Mouse (Mus musculus) heart, embryonic 11.5 days (tissue): ENCODE results near the gene Btbd35f17. TPM values are rescaled to one million over a fixed set of nuclear protein-coding genes. Genes with fewer than 3 reads are reported as not detected.
"Not testable (repeated sequence)": the region's sequence is repeated elsewhere in the genome, so short reads cannot be mapped to it uniquely, and the experiment has no call there.

Source experiments
- ATAC-seq: fragments of 200-750 bp; cut with Nextera tagmentation; replicated peaks from 2 replicates; pipeline ENCODE4 v1.8.0; 2017; ENCODE audit warnings: moderate library complexity; ENCODE audit not compliant: insufficient number of reproducible peaks, low FRiP score, low TSS enrichment
- H3K27ac ChIP-seq: fragments of 300-500 bp; sonication (generic); 2 replicates; pipeline ENCODE4 v1.5.1; 2014; ENCODE audit warnings: mild to moderate bottlenecking, low read depth, low read length
- H3K27me3 ChIP-seq: fragments of 300-500 bp; sonication (generic); 2 replicates; pipeline ENCODE4 v1.6.1; 2014; ENCODE audit warnings: mild to moderate bottlenecking, low read length, mixed read lengths; ENCODE audit not compliant: control insufficient read depth, insufficient read depth
- H3K36me3 ChIP-seq: fragments of 300-500 bp; sonication (generic); 2 replicates; pipeline ENCODE4 v1.6.1; 2014; ENCODE audit warnings: mild to moderate bottlenecking, low read length, moderate library complexity, mixed read lengths; ENCODE audit not compliant: control insufficient read depth, insufficient read depth
- H3K4me1 ChIP-seq: fragments of 300-500 bp; sonication (generic); 2 replicates; pipeline ENCODE4 v1.6.1; 2014; ENCODE audit warnings: low read length; ENCODE audit not compliant: control insufficient read depth, insufficient read depth
- H3K4me2 ChIP-seq: fragments of 300-500 bp; sonication (generic); 2 replicates; pipeline ENCODE4 v1.6.1; 2014; ENCODE audit warnings: mild to moderate bottlenecking, moderate library complexity
- H3K4me3 ChIP-seq: fragments of 300-500 bp; sonication (generic); 2 replicates; pipeline ENCODE4 v1.5.1; 2014; ENCODE audit warnings: low read depth, low read length
- H3K9ac ChIP-seq: fragments of 300-500 bp; sonication (generic); 2 replicates; pipeline ENCODE4 v1.6.1; 2014; ENCODE audit warnings: mild to moderate bottlenecking, low read depth, low read length, moderate library complexity
- H3K9me3 ChIP-seq: fragments of 300-500 bp; sonication (generic); replicated peaks from 2 replicates; pipeline ENCODE4 v1.6.1; 2016; ENCODE audit warnings: low read length; ENCODE audit not compliant: control insufficient read depth
- WGBS: fragments of 180-500 bp; shearing (Covaris S2); extraction: QIAGEN DNeasy Blood & Tissue Kit; methylation state at CpG from one replicate; pipeline ENCODE4 v1.1.7; 2014; ENCODE audit not compliant: insufficient replicate concordance; 5-methylcytosine and 5-hydroxymethylcytosine counted together
- polyA plus RNA-seq: library from polyadenylated mRNA; unstranded; fragments of >200 nt; fragmentation: Nextera tagmentation; extraction: Ambion mirVana; gene quantifications from 2 replicates; pipeline ENCODE4 v1.2.1, GENCODE M21; 2014

Btbd35f17 gene
- not detected in 2 replicates for polyA plus RNA-seq

DNA sequence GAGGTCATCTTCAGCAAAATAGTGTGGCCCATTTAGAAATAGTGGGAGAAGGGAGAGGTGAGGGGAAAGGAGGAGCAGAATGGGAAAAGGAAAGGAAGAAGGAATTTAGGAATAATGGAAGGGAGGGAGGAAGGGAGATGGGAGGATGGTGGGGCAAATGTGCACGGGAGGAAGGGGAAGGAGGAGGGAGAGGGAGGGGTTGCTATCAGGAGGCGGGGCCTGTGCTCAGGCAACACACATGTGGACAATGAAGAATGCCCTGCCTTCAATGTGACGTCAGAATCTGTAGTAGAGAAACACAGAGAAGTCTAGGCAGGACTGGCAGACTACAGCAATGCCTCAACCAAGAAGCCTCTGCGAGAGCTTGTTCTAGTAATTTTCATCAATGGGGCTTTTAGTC is at the start of gene Btbd35f17:
Gene Btbd35f17 (plus strand): TSS at position 301 of the 400 bp plus-strand sequence.
- 83% methylated on average over 1 of the region's 4 CpGs for WGBS
- H3K4me1 ChIP-seq, ATAC-seq, H3K27ac ChIP-seq, H3K27me3 ChIP-seq, H3K9ac ChIP-seq, H3K9me3 ChIP-seq, H3K4me2 ChIP-seq, H3K4me3 ChIP-seq, H3K36me3 ChIP-seq: not testable (repeated sequence)

Other genes starting within 250 kb of the Btbd35f17 start
- gene Btbd35f28, start 174.1 kb upstream of the Btbd35f17 start, polyA plus RNA-seq, result not detected in 2 replicates
- gene Btbd35f20, start 79.4 kb upstream of the Btbd35f17 start, polyA plus RNA-seq, result not detected in 2 replicates